Mouse (Mus musculus) lung, postnatal 0 days (tissue): Measurements from ENCODE around the gene Prokr1.

Experiments used
- CTCF ChIP-seq: IDR thresholded peaks from 2 replicates; pipeline ENCODE4 v1.5.1; 2016; ENCODE audit warnings: antibody characterized with exemption, mild to moderate bottlenecking
- EP300 ChIP-seq: IDR thresholded peaks from 2 replicates; pipeline ENCODE4 v1.6.1; 2016; ENCODE audit warnings: antibody characterized with exemption, mild to moderate bottlenecking, control low read depth

GRCm38 (mm10) chr6:87553724-87554123 is 36.8 kb downstream of the Prokr1 start:
- TF ChIP-seq EP300 (no peak), CTCF (no peak)
